Mouse (Mus musculus): ENCODE measurements around the gene Aqp5. TPM values are rescaled to one million over a fixed set of nuclear protein-coding genes. Genes with fewer than 3 reads are reported as not detected.

Aqp5 gene
- 0.15 TPM in 1 of 2 replicates, not detected in the other for polyA plus RNA-seq (2014; fragmentation: Nextera tagmentation; extraction: Ambion mirVana)

DNA sequence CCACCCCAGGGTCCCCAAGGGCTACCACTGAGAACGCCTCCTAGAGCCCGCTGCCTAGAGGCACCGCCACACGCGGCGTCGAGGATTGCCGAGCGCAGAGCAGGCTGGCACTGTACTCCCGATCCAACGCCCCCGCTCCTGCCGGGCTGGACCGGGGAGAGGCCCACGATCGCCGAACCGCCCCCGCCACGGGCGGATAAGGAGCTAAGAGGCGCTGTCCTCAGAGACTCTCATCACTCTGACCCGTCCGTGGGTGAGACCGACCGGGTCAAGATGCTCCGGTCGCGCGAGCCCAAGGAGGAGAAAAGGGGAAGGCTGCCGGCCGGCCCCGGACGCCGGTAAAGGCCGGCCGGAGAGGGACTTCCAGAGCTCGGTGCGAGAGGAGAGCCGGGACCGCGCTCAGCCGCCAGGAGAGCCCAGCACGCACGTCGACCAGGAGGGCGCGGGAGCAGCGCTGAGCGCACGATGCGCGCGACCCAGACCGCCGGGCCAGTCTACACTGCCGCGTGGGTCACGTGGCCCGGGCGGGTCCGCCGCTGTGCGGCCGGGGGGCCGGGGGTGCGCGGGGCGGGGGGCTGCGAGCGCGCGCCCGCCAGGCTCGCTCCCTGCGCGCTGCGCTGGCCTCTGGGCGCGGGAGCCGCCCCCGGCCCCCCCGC is at the start of gene Aqp5:
TSS of gene Aqp5 (plus strand) at position 354 of the 656 bp plus-strand sequence.
- H3K4me1 ChIP-seq (ENCODE audit: control insufficient read depth, insufficient read depth, low read length): 0 out of 2 replicates have a peak, but pooled peaks cover 4% of the 10 kb centered on the region
- H3K36me3 ChIP-seq (ENCODE audit: control insufficient read depth, insufficient read depth, low read length): no peaks in the 10 kb centered on the region
- H3K27me3 ChIP-seq (replicated peaks; ENCODE audit: control insufficient read depth, insufficient read depth, low read length): peaks cover 89% of the 10 kb centered on the region
- peak within 1 kb of the TSS; percentile 53 for H3K4me2 ChIP-seq (ENCODE audit: low read length)
- peak within 1 kb of the TSS; percentile 34 for H3K4me3 ChIP-seq (ENCODE audit: low read depth, low read length)
- peak within 1 kb of the TSS; percentile 49 for H3K9ac ChIP-seq (ENCODE audit: low read length)
- H3K27ac ChIP-seq (ENCODE audit: low read depth, low read length): no peak within 1 kb of the TSS
- 1% methylated on average over 67 of the region's 83 CpGs for whole genome bisulfite sequencing
- peak; percentile 50 for DNase-seq (ENCODE audit: low spot score)
- H3K9me3 ChIP-seq (replicated peaks; ENCODE audit: control insufficient read depth, low read length): no peaks in the 10 kb centered on the region
- ATAC-seq: peak; percentile 60; the same call in 1 of the 2 replicates

DNA sequence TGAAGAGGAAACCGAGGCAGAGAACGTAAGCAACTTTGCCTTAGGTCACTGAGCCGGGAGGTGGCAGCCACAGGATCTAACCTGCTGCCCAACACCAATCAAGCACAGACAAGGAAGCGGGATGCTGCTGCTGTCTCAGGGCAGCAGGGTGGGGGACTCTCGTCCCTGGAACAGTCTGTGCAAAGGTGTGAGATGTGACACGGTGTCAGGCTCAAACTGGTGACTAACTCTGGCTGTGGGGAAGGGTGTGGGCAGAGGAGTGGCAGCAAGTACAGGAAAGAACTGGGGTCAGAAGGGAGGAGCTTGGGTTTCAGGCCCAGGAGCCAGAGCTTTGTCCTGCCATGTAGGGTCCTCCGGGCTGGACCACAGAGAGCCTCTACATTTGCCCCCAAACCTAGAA is 46.5 kb upstream of the Aqp5 start:
- H3K36me3 ChIP-seq (ENCODE audit: control insufficient read depth, insufficient read depth, low read length): no peaks in the 10 kb centered on the region
- no peak overlapping the region for H3K4me3 ChIP-seq (ENCODE audit: low read depth, low read length)
- H3K27me3 ChIP-seq (replicated peaks; ENCODE audit: control insufficient read depth, insufficient read depth, low read length): no peaks in the 10 kb centered on the region
- no peak overlapping the region for H3K27ac ChIP-seq (ENCODE audit: low read depth, low read length)
- no peak for ATAC-seq
- H3K4me1 ChIP-seq (ENCODE audit: control insufficient read depth, insufficient read depth, low read length): no peaks in the 10 kb centered on the region
- no peaks in the 10 kb centered on the region for H3K9me3 ChIP-seq (replicated peaks; ENCODE audit: control insufficient read depth, low read length)
- WGBS: 87% methylated on average over 7 of the region's 7 CpGs
- no peak overlapping the region for H3K9ac ChIP-seq (ENCODE audit: low read length)
- DNase-seq (ENCODE audit: low spot score): no peak
- no peak overlapping the region for H3K4me2 ChIP-seq (ENCODE audit: low read length)

GRCm38 (mm10) chr15:99546596-99546995 is 44.0 kb upstream of the Aqp5 start:
- no peak for ATAC-seq
- 76% methylated on average over 11 of the region's 11 CpGs for WGBS
- Histone ChIP-seq H3K9me3 (replicated peaks; ENCODE audit: control insufficient read depth, low read length) (no peaks in the 10 kb centered on the region), H3K36me3 (ENCODE audit: control insufficient read depth, insufficient read depth, low read length) (no peaks in the 10 kb centered on the region), H3K4me3 (ENCODE audit: low read depth, low read length) (no peak overlapping the region), H3K4me2 (ENCODE audit: low read length) (no peak overlapping the region), H3K27me3 (replicated peaks; ENCODE audit: control insufficient read depth, insufficient read depth, low read length) (no peaks in the 10 kb centered on the region), H3K9ac (ENCODE audit: low read length) (no peak overlapping the region), H3K27ac (ENCODE audit: low read depth, low read length) (no peak overlapping the region), H3K4me1 (ENCODE audit: control insufficient read depth, insufficient read depth, low read length) (no peaks in the 10 kb centered on the region)
- DNase-seq (ENCODE audit: low spot score): peak; percentile 33

- Histone ChIP-seq H3K36me3 (ENCODE audit: control insufficient read depth, insufficient read depth, low read length) (no peaks in the 10 kb centered on the region), H3K4me1 (ENCODE audit: control insufficient read depth, insufficient read depth, low read length) (no peaks in the 10 kb centered on the region), H3K27ac (ENCODE audit: low read depth, low read length) (no peak overlapping the region), H3K4me2 (ENCODE audit: low read length) (no peak overlapping the region), H3K9me3 (replicated peaks; ENCODE audit: control insufficient read depth, low read length) (no peaks in the 10 kb centered on the region), H3K4me3 (ENCODE audit: low read depth, low read length) (no peak overlapping the region), H3K27me3 (replicated peaks; ENCODE audit: control insufficient read depth, insufficient read depth, low read length) (no peaks in the 10 kb centered on the region), H3K9ac (ENCODE audit: low read length) (no peak overlapping the region)
- DNase-seq (ENCODE audit: low spot score): no peak
- ATAC-seq: no peak
- 84% methylated on average over 6 of the region's 6 CpGs for WGBS
Measured at GRCm38 (mm10) chr15:99547732-99548131, 42.9 kb upstream of the Aqp5 start.

GRCm38 (mm10) chr15:99549901-99550300 is 40.7 kb upstream of the Aqp5 start:
- ATAC-seq: no peak

GRCm38 (mm10) chr15:99553767-99554166 is 36.8 kb upstream of the Aqp5 start:
- DNase-seq (ENCODE audit: low spot score): no peak
- H3K9me3 ChIP-seq (replicated peaks; ENCODE audit: control insufficient read depth, low read length): no peaks in the 10 kb centered on the region
- no peak overlapping the region for H3K4me3 ChIP-seq (ENCODE audit: low read depth, low read length)
- no peaks in the 10 kb centered on the region for H3K4me1 ChIP-seq (ENCODE audit: control insufficient read depth, insufficient read depth, low read length)
- H3K36me3 ChIP-seq (ENCODE audit: control insufficient read depth, insufficient read depth, low read length): no peaks in the 10 kb centered on the region
- H3K9ac ChIP-seq (ENCODE audit: low read length): no peak overlapping the region
- no peak for ATAC-seq
- no peak overlapping the region for H3K27ac ChIP-seq (ENCODE audit: low read depth, low read length)
- H3K4me2 ChIP-seq (ENCODE audit: low read length): no peak overlapping the region
- WGBS: 84% methylated on average over 6 of the region's 6 CpGs
- no peaks in the 10 kb centered on the region for H3K27me3 ChIP-seq (replicated peaks; ENCODE audit: control insufficient read depth, insufficient read depth, low read length)

More at GRCm38 (mm10) chr15:99549901-99550300, 40.7 kb upstream of the Aqp5 start:
- Histone ChIP-seq H3K9ac (ENCODE audit: low read length) (no peak overlapping the region), H3K27me3 (replicated peaks; ENCODE audit: control insufficient read depth, insufficient read depth, low read length) (no peaks in the 10 kb centered on the region), H3K4me2 (ENCODE audit: low read length) (no peak overlapping the region), H3K27ac (ENCODE audit: low read depth, low read length) (no peak overlapping the region), H3K4me1 (ENCODE audit: control insufficient read depth, insufficient read depth, low read length) (no peaks in the 10 kb centered on the region), H3K4me3 (ENCODE audit: low read depth, low read length) (no peak overlapping the region), H3K9me3 (replicated peaks; ENCODE audit: control insufficient read depth, low read length) (no peaks in the 10 kb centered on the region), H3K36me3 (ENCODE audit: control insufficient read depth, insufficient read depth, low read length) (no peaks in the 10 kb centered on the region)
- WGBS: 50% methylated on average over 2 of the region's 2 CpGs
- DNase-seq (ENCODE audit: low spot score): no peak

GRCm38 (mm10) chr15:99558947-99559346 is 31.6 kb upstream of the Aqp5 start:
- ATAC-seq: no peak

DNA sequence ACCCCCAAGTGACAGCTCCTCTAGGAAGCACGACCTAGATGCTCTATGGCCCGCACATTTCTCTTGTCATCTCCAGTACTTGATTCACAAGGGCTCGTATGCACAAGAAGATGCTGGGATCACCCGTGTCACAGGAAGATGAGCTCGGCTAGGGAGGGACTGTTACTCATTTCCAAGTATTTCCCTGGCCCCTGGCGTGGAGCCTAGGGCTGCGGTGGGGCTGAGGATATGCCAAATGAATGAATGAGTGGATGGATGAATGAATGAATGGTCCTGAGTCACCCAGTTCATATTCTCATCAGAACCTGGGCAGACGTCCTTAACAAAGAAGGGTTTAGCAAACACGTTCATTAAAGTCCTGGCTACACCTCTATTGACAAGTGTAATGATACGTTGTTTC is 30.3 kb upstream of the Aqp5 start:
- Histone ChIP-seq H3K4me1 (ENCODE audit: control insufficient read depth, insufficient read depth, low read length) (no peaks in the 10 kb centered on the region), H3K27ac (ENCODE audit: low read depth, low read length) (no peak overlapping the region), H3K4me3 (ENCODE audit: low read depth, low read length) (no peak overlapping the region), H3K36me3 (ENCODE audit: control insufficient read depth, insufficient read depth, low read length) (no peaks in the 10 kb centered on the region), H3K9me3 (replicated peaks; ENCODE audit: control insufficient read depth, low read length) (no peaks in the 10 kb centered on the region), H3K9ac (ENCODE audit: low read length) (no peak overlapping the region), H3K27me3 (replicated peaks; ENCODE audit: control insufficient read depth, insufficient read depth, low read length) (no peaks in the 10 kb centered on the region), H3K4me2 (ENCODE audit: low read length) (no peak overlapping the region)
- ATAC-seq: no peak
- WGBS: 47% methylated on average over 10 of the region's 10 CpGs
- DNase-seq (ENCODE audit: low spot score): no peak

More at GRCm38 (mm10) chr15:99558947-99559346, 31.6 kb upstream of the Aqp5 start:
- Histone ChIP-seq H3K9ac (ENCODE audit: low read length) (no peak overlapping the region), H3K4me1 (ENCODE audit: control insufficient read depth, insufficient read depth, low read length) (no peaks in the 10 kb centered on the region), H3K4me2 (ENCODE audit: low read length) (no peak overlapping the region), H3K27ac (ENCODE audit: low read depth, low read length) (no peak overlapping the region), H3K27me3 (replicated peaks; ENCODE audit: control insufficient read depth, insufficient read depth, low read length) (no peaks in the 10 kb centered on the region), H3K36me3 (ENCODE audit: control insufficient read depth, insufficient read depth, low read length) (no peaks in the 10 kb centered on the region), H3K9me3 (replicated peaks; ENCODE audit: control insufficient read depth, low read length) (no peaks in the 10 kb centered on the region), H3K4me3 (ENCODE audit: low read depth, low read length) (no peak overlapping the region)
- no peak for DNase-seq (ENCODE audit: low spot score)
- 84% methylated on average over 1 of the region's 1 CpGs for WGBS

DNA sequence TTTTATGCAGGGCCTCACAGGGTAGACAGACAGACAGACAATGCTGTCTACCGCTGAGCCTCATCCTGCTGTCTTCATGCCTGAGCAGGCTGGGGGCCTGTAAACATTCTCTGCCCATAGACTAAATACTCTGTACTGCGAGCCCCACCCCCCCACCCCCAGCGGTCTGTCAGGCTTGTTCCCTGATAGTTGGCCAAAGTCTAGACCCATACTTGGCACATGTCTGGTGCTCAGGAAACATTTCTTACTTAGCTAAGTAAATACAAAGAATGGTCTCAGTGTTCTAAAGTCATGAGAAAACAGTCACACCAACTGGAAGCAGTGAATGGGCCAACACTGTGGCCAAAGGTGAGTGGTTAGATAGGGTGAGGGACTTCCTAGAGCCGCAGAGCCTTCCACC is 23.2 kb upstream of the Aqp5 start:
- no peak overlapping the region for H3K27ac ChIP-seq (ENCODE audit: low read depth, low read length)
- H3K36me3 ChIP-seq (ENCODE audit: control insufficient read depth, insufficient read depth, low read length): no peaks in the 10 kb centered on the region
- ATAC-seq: no peak
- no peak for DNase-seq (ENCODE audit: low spot score)
- no peaks in the 10 kb centered on the region for H3K9me3 ChIP-seq (replicated peaks; ENCODE audit: control insufficient read depth, low read length)
- H3K27me3 ChIP-seq (replicated peaks; ENCODE audit: control insufficient read depth, insufficient read depth, low read length): no peaks in the 10 kb centered on the region
- no peak overlapping the region for H3K4me3 ChIP-seq (ENCODE audit: low read depth, low read length)
- WGBS: 77% methylated on average over 4 of the region's 4 CpGs
- H3K9ac ChIP-seq (ENCODE audit: low read length): no peak overlapping the region
- H3K4me2 ChIP-seq (ENCODE audit: low read length): no peak overlapping the region
- no peaks in the 10 kb centered on the region for H3K4me1 ChIP-seq (ENCODE audit: control insufficient read depth, insufficient read depth, low read length)
